ENCODE assay signal across 9 mouse cellular contexts in the genomic region with DNA sequence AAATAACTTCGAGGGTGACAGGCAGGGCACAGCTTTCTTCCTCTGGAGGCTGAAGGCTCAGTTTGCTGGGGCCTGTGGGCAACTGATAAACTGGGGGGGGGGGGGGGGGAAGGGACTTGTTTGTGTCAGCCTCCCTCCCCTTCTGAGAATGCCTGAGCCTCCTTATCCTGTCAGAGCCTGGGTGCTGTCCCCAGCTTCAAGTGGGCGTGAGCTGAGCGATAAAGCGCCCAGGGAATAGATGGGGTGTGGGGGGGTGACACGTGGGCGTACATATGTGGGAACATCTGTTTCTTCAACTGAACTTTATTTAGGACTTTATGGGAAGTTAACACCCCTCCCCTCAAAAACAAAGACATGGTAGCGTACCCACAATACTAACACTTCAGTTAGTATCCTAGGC. TPM values are rescaled to one million over a fixed set of nuclear protein-coding genes. Genes with fewer than 3 reads are reported as not detected.
DNase-seq lines count a peak whose midpoint lies in the region; ATAC-seq lines count a peak whose summit lies in the region.
"Had no signal": no experiment of that assay in that cellular context is flagged by ENCODE, and none has a peak within 500 bp of the region (broad histone marks: within the 10 kb centered on the region; RNA-seq: fewer than 3 reads in every experiment).

No protein-coding gene starts in this region.

- H3K36me3 ChIP-seq in erythroblast, embryonic 14.5 days (ENCODE audit: control insufficient read depth), result peaks cover 24% of the 10 kb centered on the region
- peaks cover 9% of the 10 kb centered on the region for H3K36me3 ChIP-seq in liver, embryonic 15.5 days (replicated peaks)
- no peaks in the 10 kb centered on the region for H3K36me3 ChIP-seq in forebrain, embryonic 13.5 days (ENCODE audit: poor library complexity, severe bottlenecking)
- no peaks in the 10 kb centered on the region for H3K36me3 ChIP-seq in limb, embryonic 10.5 days
- H3K36me3 ChIP-seq in hindbrain, embryonic 16.5 days (ENCODE audit: control insufficient read depth, insufficient read depth, low read length), result no peaks in the 10 kb centered on the region

- WGBS in liver, embryonic 15.5 days (ENCODE audit: insufficient replicate concordance), result 6% methylated on average over 7 of the region's 7 CpGs
- WGBS in forebrain, embryonic 13.5 days, result 77% methylated on average over 7 of the region's 7 CpGs
- 74% methylated on average over 7 of the region's 7 CpGs for WGBS in limb, embryonic 10.5 days
- 74% methylated on average over 7 of the region's 7 CpGs for WGBS in hindbrain, embryonic 16.5 days

- H3K9me3 ChIP-seq in erythroblast, embryonic 14.5 days (ENCODE audit: control insufficient read depth, low read length), result no peaks in the 10 kb centered on the region
- no peaks in the 10 kb centered on the region for H3K9me3 ChIP-seq in liver, embryonic 15.5 days (replicated peaks)
- H3K9me3 ChIP-seq in forebrain, embryonic 13.5 days (replicated peaks), result no peaks in the 10 kb centered on the region
- no peaks in the 10 kb centered on the region for H3K9me3 ChIP-seq in limb, embryonic 10.5 days (replicated peaks)
- no peaks in the 10 kb centered on the region for H3K9me3 ChIP-seq in hindbrain, embryonic 16.5 days (ENCODE audit: control insufficient read depth, low read length)

- no peaks in the 10 kb centered on the region for H3K27me3 ChIP-seq in erythroblast, embryonic 14.5 days (ENCODE audit: control insufficient read depth)
- H3K27me3 ChIP-seq in liver, embryonic 15.5 days, result no peaks in the 10 kb centered on the region
- peaks cover 75% of the 10 kb centered on the region for H3K27me3 ChIP-seq in forebrain, embryonic 13.5 days
- peaks cover 51% of the 10 kb centered on the region for H3K27me3 ChIP-seq in limb, embryonic 10.5 days (ENCODE audit: low read depth, poor library complexity, severe bottlenecking)
- H3K27me3 ChIP-seq in hindbrain, embryonic 16.5 days (replicated peaks; ENCODE audit: control insufficient read depth, insufficient read depth, low read length), result no peaks in the 10 kb centered on the region; the same call in none of the 2 replicates

- H3K4me2 ChIP-seq in liver, embryonic 15.5 days, result peak overlapping the region; percentile 86
- no peak overlapping the region for H3K4me2 ChIP-seq in forebrain, embryonic 13.5 days
- H3K4me2 ChIP-seq in hindbrain, embryonic 16.5 days (ENCODE audit: low read length), result no peak overlapping the region

- H3K4me1 ChIP-seq in erythroblast, embryonic 14.5 days (ENCODE audit: control insufficient read depth), result peaks cover 60% of the 10 kb centered on the region
- H3K4me1 ChIP-seq in liver, embryonic 15.5 days (replicated peaks), result peaks cover 62% of the 10 kb centered on the region
- peaks cover 27% of the 10 kb centered on the region for H3K4me1 ChIP-seq in forebrain, embryonic 13.5 days
- H3K4me1 ChIP-seq in limb, embryonic 10.5 days, result peaks cover 44% of the 10 kb centered on the region
- peaks cover 12% of the 10 kb centered on the region for H3K4me1 ChIP-seq in hindbrain, embryonic 16.5 days (ENCODE audit: control insufficient read depth, insufficient read depth, low read depth, low read length)

- peak overlapping the region; percentile 99 for H3K27ac ChIP-seq in liver, embryonic 15.5 days (replicated peaks)
- no peak overlapping the region for H3K27ac ChIP-seq in forebrain, embryonic 13.5 days
- no peak overlapping the region for H3K27ac ChIP-seq in limb, embryonic 10.5 days
- H3K27ac ChIP-seq in hindbrain, embryonic 16.5 days (ENCODE audit: low read depth, low read length), result no peak overlapping the region

- peak overlapping the region; percentile 75 for H3K9ac ChIP-seq in liver, embryonic 15.5 days
- H3K9ac ChIP-seq in forebrain, embryonic 13.5 days, result no peak overlapping the region
- H3K9ac ChIP-seq in hindbrain, embryonic 16.5 days (ENCODE audit: low read depth, low read length), result no peak overlapping the region

- H3K4me3 ChIP-seq in erythroblast, embryonic 14.5 days (replicated peaks), result peak overlapping the region; percentile 82
- peak overlapping the region; percentile 94 for H3K4me3 ChIP-seq in liver, embryonic 15.5 days (replicated peaks)
- H3K4me3 ChIP-seq in forebrain, embryonic 13.5 days, result no peak overlapping the region
- no peak overlapping the region for H3K4me3 ChIP-seq in limb, embryonic 10.5 days
- H3K4me3 ChIP-seq in hindbrain, embryonic 16.5 days (ENCODE audit: low read length), result no peak overlapping the region
- H3K4me3 ChIP-seq: myocyte had no signal

- peak; percentile 19 for DNase-seq in cerebellum, adult 11-12 months
- no peak for DNase-seq in cerebellum, adult 9-11 months
- DNase-seq in 416B (ENCODE audit: low read depth), result peak; percentile 81
- DNase-seq in limb, embryonic 10.5 days (ENCODE audit: low spot score), result no peak

- peak; percentile 53 for ATAC-seq in liver, embryonic 15.5 days (ENCODE audit: insufficient read depth)
- no peak for ATAC-seq in forebrain, embryonic 13.5 days
- no peak for ATAC-seq in hindbrain, embryonic 16.5 days

RNA-seq across cellular contexts. Expression of a gene that starts 2.3 kb away (rescaled TPM):
- 120 and 121 TPM in 2 replicates for polyA plus RNA-seq in erythroblast, embryonic 14.5 days (2012)
- 181 and 204 TPM in 2 replicates for polyA plus RNA-seq in liver, embryonic 15.5 days (2015; fragmentation: Nextera tagmentation; extraction: Ambion mirVana)
- polyA plus RNA-seq in forebrain, embryonic 13.5 days (2015; fragmentation: Nextera tagmentation; extraction: Ambion mirVana), result 75.0 and 84.1 TPM in 2 replicates
- polyA plus RNA-seq in limb, embryonic 10.5 days (2016; fragmentation: Nextera tagmentation; extraction: Ambion mirVana), result 105 and 122 TPM in 2 replicates
- 43.1 and 60.9 TPM in 2 replicates for polyA plus RNA-seq in hindbrain, embryonic 16.5 days (2015; fragmentation: Nextera tagmentation; extraction: Ambion mirVana)

RNA-seq across cellular contexts. Expression of a gene that starts 2.9 kb away (rescaled TPM):
- polyA plus RNA-seq in erythroblast, embryonic 14.5 days (2012), result 0.05 and 0.06 TPM in 2 replicates
- 0.43 and 0.46 TPM in 2 replicates for polyA plus RNA-seq in liver, embryonic 15.5 days (2015; fragmentation: Nextera tagmentation; extraction: Ambion mirVana)
- not detected in 2 replicates for polyA plus RNA-seq in forebrain, embryonic 13.5 days (2015; fragmentation: Nextera tagmentation; extraction: Ambion mirVana)
- polyA plus RNA-seq in limb, embryonic 10.5 days (2016; fragmentation: Nextera tagmentation; extraction: Ambion mirVana), result not detected in 2 replicates
- polyA plus RNA-seq in hindbrain, embryonic 16.5 days (2015; fragmentation: Nextera tagmentation; extraction: Ambion mirVana), result 0.09 TPM in 1 of 2 replicates, not detected in the other

Comparison
In these comparisons a context has a peak if more than half of its experiments do, and no peak if none do; other contexts are left out.
1. DNase-seq: peak in cerebellum, adult 11-12 months (single experiment) and 416B (single experiment); none in cerebellum, adult 9-11 months (single experiment) and limb, embryonic 10.5 days (single experiment).
2. H3K4me3 ChIP-seq: peak in erythroblast, embryonic 14.5 days (single experiment) and liver, embryonic 15.5 days (single experiment); none in forebrain, embryonic 13.5 days (single experiment), limb, embryonic 10.5 days (single experiment) and hindbrain, embryonic 16.5 days (single experiment).